Mouse (Mus musculus): ENCODE data around the gene Ccdc191.

Ccdc191 gene

GRCm38 (mm10) chr16:43980110-43980609 lies 90.6 kb downstream of the Ccdc191 start:
- DNase-seq (ENCODE audit: low read depth, low spot score) = no peak

- no peak for DNase-seq (ENCODE audit: low read depth, low spot score)
Observed at GRCm38 (mm10) chr16:43986299-43986698, 96.7 kb downstream of the Ccdc191 start.

GRCm38 (mm10) chr16:43994623-43995022 lies 105.0 kb downstream of the Ccdc191 start:
- DNase-seq (ENCODE audit: low read depth, low spot score) = no peak

DNA sequence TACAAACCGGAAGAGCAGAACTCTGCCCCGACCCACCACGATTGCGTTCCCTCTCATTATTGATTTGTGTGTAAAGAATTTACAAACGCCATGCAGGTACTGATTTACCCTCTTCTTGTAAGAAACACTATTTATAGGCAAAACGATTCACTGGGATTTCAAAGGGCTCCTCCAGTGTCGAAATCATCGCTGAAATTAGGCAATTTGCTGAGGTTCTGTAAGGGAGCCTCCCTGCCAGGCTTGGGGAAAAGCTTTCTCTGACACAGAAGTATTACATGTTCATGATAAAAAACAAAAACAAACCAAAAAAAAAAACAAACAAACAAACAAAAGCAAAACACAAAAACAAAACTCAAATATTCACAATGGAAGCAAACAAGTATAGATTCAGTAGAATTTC lies 109.5 kb downstream of the Ccdc191 start:
- no peak for DNase-seq (ENCODE audit: low read depth, low spot score)

GRCm38 (mm10) chr16:43999541-43999940 lies 109.9 kb downstream of the Ccdc191 start:
- DNase-seq (ENCODE audit: low read depth, low spot score) = no peak

- DNase-seq (ENCODE audit: low read depth, low spot score) = peak; percentile 96
Observed at GRCm38 (mm10) chr16:44002086-44002485, 112.5 kb downstream of the Ccdc191 start.

DNA sequence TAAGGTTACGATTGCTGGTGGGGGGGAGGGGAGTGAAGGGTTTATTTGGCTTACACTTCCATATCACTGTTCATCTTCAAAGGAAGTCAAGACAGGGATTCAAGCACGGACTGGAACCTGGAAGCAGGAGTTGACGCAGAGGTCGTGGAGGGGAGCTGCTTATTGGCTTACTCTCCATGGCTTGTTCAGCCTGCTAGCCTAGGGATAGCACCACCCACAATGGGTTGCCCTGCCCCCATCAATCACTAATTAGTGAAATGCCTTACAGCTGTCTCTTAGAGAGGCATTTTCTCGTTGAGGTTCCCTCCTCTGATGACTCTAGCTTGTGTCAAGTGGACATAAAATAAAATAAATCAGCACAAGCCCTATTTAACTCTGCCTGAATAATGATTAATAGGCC lies 121.4 kb downstream of the Ccdc191 start:
- no peak for DNase-seq (ENCODE audit: low read depth, low spot score)

Data from 3T3-L1 (cell line).